18 mouse cellular contexts compared by ENCODE assay signal in genomic region chr11:95219111-95219510, GRCm38 (mm10). TPM values are rescaled to one million over a fixed set of nuclear protein-coding genes. Genes with fewer than 3 reads are reported as not detected.
"Had no signal": no experiment of that assay in that cellular context is flagged by ENCODE, and none has a peak within 500 bp of the region (broad histone marks: within the 10 kb centered on the region; RNA-seq: fewer than 3 reads in every experiment).

No protein-coding gene starts in this region.

- H3K4me3 ChIP-seq: kidney, embryonic 15.5 days; limb, embryonic 13.5 days; liver, embryonic 15.5 days; midbrain, embryonic 12.5 days; myocyte; neural tube, embryonic 15.5 days had no signal

- H3K4me2 ChIP-seq: kidney, embryonic 15.5 days; limb, embryonic 13.5 days; liver, embryonic 11.5 days; liver, embryonic 15.5 days; lung, embryonic 14.5 days; midbrain, embryonic 12.5 days; neural tube, embryonic 15.5 days had no signal

- H3K36me3 ChIP-seq: kidney, embryonic 15.5 days; limb, embryonic 13.5 days; liver, embryonic 15.5 days; midbrain, embryonic 12.5 days; neural tube, embryonic 15.5 days had no signal

- H3K27ac ChIP-seq: kidney, embryonic 15.5 days; limb, embryonic 13.5 days; liver, embryonic 15.5 days; midbrain, embryonic 12.5 days; neural tube, embryonic 15.5 days had no signal

- DNase-seq: kidney, postnatal 14 days; layer of hippocampus, postnatal 36 days; lung, embryonic 14.5 days; lung, postnatal 10 days; lung, postnatal 4 days; right cerebral cortex, adult 18-20 months; right cerebral cortex, postnatal 25 days; thymus, postnatal 36 days had no signal

- H3K9ac ChIP-seq: kidney, embryonic 15.5 days; limb, embryonic 13.5 days; liver, embryonic 15.5 days; lung, embryonic 14.5 days; midbrain, embryonic 12.5 days; neural tube, embryonic 15.5 days had no signal

- H3K9me3 ChIP-seq: kidney, embryonic 15.5 days; limb, embryonic 13.5 days; liver, embryonic 15.5 days; midbrain, embryonic 12.5 days; neural tube, embryonic 15.5 days had no signal

RNA-seq across cellular contexts. Expression of gene Tac4, which starts 42.2 kb away (rescaled TPM):
- total RNA-seq: layer of hippocampus, adult 8-10 months; layer of hippocampus, postnatal 36 days; left cerebral cortex, adult 8-10 months; left cerebral cortex, postnatal 36 days had no signal
- polyA plus RNA-seq: liver, embryonic 11.5 days; liver, embryonic 15.5 days; lung, embryonic 14.5 days had no signal
